Mouse (Mus musculus) testis, adult 2 months (tissue): ENCODE data around the gene Mob3a. TPM values are rescaled to one million over a fixed set of nuclear protein-coding genes. Genes with fewer than 3 reads are reported as not detected.

Experiments
- H3K27ac ChIP-seq: fragments of 200-500 bp; 2 replicates; pipeline ENCODE4 v1.5.1; 2012; ENCODE audit warnings: low read depth, low read length; ENCODE audit not compliant: control insufficient read depth, insufficient read depth
- H3K27me3 ChIP-seq: fragments of 200-500 bp; 2 replicates; pipeline ENCODE4 v1.6.1; 2012; ENCODE audit warnings: mild to moderate bottlenecking, low read length, moderate library complexity; ENCODE audit not compliant: control insufficient read depth, insufficient read depth
- H3K36me3 ChIP-seq: fragments of 200-500 bp; 2 replicates; pipeline ENCODE4 v1.6.1; 2012; ENCODE audit warnings: mild to moderate bottlenecking, low read length; ENCODE audit not compliant: control insufficient read depth, insufficient read depth
- H3K4me1 ChIP-seq: fragments of 200-500 bp; 2 replicates; pipeline ENCODE4 v1.6.1; 2012; ENCODE audit warnings: low read length; ENCODE audit not compliant: control insufficient read depth, insufficient read depth
- H3K4me3 ChIP-seq: fragments of 200-500 bp; 2 replicates; pipeline ENCODE4 v1.5.1; 2012; ENCODE audit warnings: low read depth, mild to moderate bottlenecking, low read length, moderate library complexity, mixed read lengths; ENCODE audit not compliant: control insufficient read depth
- CTCF ChIP-seq: fragments of 200-500 bp; IDR thresholded peaks from 2 replicates; pipeline ENCODE4 v1.5.1; 2012; ENCODE audit warnings: low read depth, mild to moderate bottlenecking, inconsistent platforms, low read length, moderate library complexity; ENCODE audit not compliant: control insufficient read depth, insufficient read depth, insufficient replicate concordance
- POLR2A ChIP-seq: fragments of 200-500 bp; IDR thresholded peaks from 2 replicates; pipeline ENCODE4 v1.6.1; 2012; ENCODE audit warnings: low read depth, mild to moderate bottlenecking, inconsistent platforms, low read length, moderate library complexity; ENCODE audit not compliant: control insufficient read depth
- polyA plus RNA-seq: library from polyadenylated mRNA; depleted of rRNA; stranded (reverse); fragments of >200 nt; gene quantifications from 2 replicates; pipeline ENCODE4 v1.2.3, GENCODE M21; 2012

Gene Mob3a
- polyA plus RNA-seq, 1 experiment = 11.1 TPM

GRCm38 (mm10) chr10:80658841-80659202, 43.0 kb downstream of the Mob3a start:
- Histone ChIP-seq H3K27ac (no peak overlapping the region), H3K4me1 (peaks cover 21% of the 10 kb centered on the region), H3K4me3 (no peak overlapping the region), H3K36me3 (no peaks in the 10 kb centered on the region), H3K27me3 (no peaks in the 10 kb centered on the region)
- no peak for TF ChIP-seq POLR2A
- no peak for TF ChIP-seq CTCF

DNA sequence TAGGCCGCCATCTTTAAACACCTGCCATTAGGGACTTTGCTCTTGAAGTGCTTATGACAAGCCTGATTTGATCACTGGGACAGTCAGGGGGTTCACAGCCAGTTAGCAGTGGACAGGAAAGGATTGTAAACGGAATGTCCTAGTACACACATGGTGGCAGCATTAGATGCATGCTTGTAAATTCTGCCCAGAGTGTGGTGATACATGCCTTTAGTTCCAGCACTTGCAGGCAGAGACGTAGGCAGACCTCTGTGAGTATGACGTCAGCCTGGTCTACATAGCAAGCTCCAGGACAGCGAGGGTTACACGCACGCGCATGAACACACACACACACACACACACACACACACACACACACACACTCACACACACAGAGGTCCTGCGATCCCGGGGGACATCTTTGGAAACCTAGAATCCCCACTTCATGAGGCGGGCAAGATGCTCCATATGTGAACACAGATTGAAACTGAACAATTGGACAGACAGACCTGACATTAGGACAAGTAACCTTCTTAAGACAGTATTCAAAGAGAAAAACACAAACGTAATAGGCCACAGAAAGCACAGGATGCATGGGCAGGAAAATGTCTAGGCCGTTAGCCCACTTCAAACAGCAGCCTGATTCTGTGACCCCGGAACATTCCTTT, 43.5 kb downstream of the Mob3a start:
- H3K4me1 ChIP-seq = peaks cover 21% of the 10 kb centered on the region
- no peak overlapping the region for H3K4me3 ChIP-seq
- TF ChIP-seq CTCF (no peak), POLR2A (no peak)

GRCm38 (mm10) chr10:80656863-80657623, 44.7 kb downstream of the Mob3a start, which contains the start of gene Btbd2:
Btbd2 (minus strand) TSS chr10:80657071.
- Histone ChIP-seq H3K27ac (peak within 1 kb of the TSS; percentile 81), H3K4me1 (peaks cover 21% of the 10 kb centered on the region), H3K36me3 (no peaks in the 10 kb centered on the region), H3K27me3 (no peaks in the 10 kb centered on the region), H3K4me3 (peak within 1 kb of the TSS; percentile 90)
- TF ChIP-seq CTCF (no peak), POLR2A (no peak)

More for the DNA sequence above, 43.5 kb downstream of the Mob3a start:
- no peaks in the 10 kb centered on the region for H3K27me3 ChIP-seq
- H3K27ac ChIP-seq = no peak overlapping the region
- no peaks in the 10 kb centered on the region for H3K36me3 ChIP-seq

- H3K4me1 ChIP-seq = peaks cover 21% of the 10 kb centered on the region
- TF ChIP-seq CTCF (peak; percentile 2; the same call in 1 of the 2 replicates), POLR2A (no peak; the same call in 1 of the 2 replicates)
- H3K36me3 ChIP-seq = no peaks in the 10 kb centered on the region
- peak overlapping the region; percentile 81 for H3K27ac ChIP-seq
- H3K4me3 ChIP-seq = peak overlapping the region; percentile 90
- no peaks in the 10 kb centered on the region for H3K27me3 ChIP-seq
These were observed 45.5 kb downstream of the Mob3a start for GRCm38 (mm10) chr10:80656130-80656862.

DNA sequence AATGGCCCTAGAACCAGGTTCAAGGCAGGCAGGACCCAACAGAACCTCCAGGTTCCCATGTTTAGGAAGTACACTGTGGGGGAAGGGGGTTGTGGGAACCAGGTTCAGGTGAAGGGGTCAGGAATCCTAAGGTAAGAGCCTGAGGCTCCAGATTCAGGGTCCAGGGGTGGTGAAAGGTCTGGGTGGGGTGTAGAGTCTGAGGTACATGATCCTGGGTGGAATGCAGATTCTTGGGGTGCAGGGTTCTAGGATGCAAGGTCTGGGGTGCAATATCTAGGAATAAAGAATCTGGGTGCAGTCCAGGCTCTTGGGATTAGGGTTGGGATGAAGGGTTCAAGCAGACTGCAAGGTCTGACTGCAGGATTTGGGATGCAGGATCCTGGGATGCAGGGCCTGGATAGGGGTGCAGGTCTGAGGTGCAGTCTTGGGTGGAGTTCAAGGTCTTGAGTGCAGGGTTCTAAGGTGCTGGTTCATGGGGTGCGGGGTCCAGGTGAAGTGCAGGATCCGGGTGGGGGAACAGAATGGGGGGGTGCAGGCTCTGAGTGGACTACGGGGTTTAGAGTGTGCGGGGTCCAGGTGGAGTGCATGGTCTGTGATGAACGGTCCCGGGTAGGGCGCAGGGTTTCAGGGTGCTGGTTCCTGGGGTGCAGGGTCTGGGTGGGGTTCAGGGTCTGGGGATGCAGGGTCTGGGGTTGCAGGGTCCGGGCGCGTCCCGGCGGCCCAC, 46.2 kb downstream of the Mob3a start:
- TF ChIP-seq CTCF (no peak), POLR2A (no peak)
- Histone ChIP-seq H3K4me1 (peaks cover 21% of the 10 kb centered on the region), H3K27ac (peak overlapping the region; percentile 22; the same call in 1 of the 2 replicates), H3K4me3 (peak overlapping the region; percentile 90), H3K36me3 (no peaks in the 10 kb centered on the region), H3K27me3 (no peaks in the 10 kb centered on the region)

DNA sequence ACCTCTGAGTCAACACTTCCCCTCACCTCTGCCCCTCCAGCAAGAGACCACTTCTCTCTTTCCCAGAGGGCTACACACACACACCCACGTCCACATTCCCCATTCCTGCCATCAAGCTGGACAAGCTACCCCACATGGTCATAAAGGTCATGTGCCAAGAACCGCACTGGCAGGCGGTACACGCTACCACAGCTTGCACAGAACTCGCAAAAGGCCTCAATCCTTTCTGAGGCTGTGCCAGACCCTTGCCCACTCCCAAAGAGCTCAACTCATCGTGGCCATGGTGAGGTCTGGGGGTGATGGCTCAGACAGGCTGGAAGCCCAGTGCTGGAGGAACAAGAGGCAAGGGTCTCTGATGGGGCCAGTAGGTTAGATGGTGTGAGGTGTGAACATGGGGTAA, 46.9 kb downstream of the Mob3a start:
- Histone ChIP-seq H3K27me3 (no peaks in the 10 kb centered on the region), H3K4me1 (peaks cover 21% of the 10 kb centered on the region), H3K27ac (no peak overlapping the region), H3K4me3 (no peak overlapping the region), H3K36me3 (no peaks in the 10 kb centered on the region)
- TF ChIP-seq CTCF = no peak
- TF ChIP-seq POLR2A = no peak
